Mouse (Mus musculus) hindbrain, embryonic 15.5 days (tissue): Measurements from ENCODE around the gene Usp44. TPM values are rescaled to one million over a fixed set of nuclear protein-coding genes. Genes with fewer than 3 reads are reported as not detected.

Experiments used
- ATAC-seq: fragments of 200-750 bp; cut with Nextera tagmentation; 2 replicates; pipeline ENCODE4 v1.8.0; 2017; ENCODE audit warnings: low read depth, moderate number of reproducible peaks, moderate TSS enrichment; ENCODE audit not compliant: low FRiP score
- H3K27ac ChIP-seq: fragments of 300-500 bp; sonication (generic); replicated peaks from 2 replicates; pipeline ENCODE4 v1.5.1; 2015; ENCODE audit warnings: mild to moderate bottlenecking, inconsistent platforms
- H3K27me3 ChIP-seq: fragments of 300-500 bp; sonication (generic); 2 replicates; pipeline ENCODE4 v1.6.1; 2015; ENCODE audit warnings: control low read depth, inconsistent platforms
- H3K36me3 ChIP-seq: fragments of 300-500 bp; sonication (generic); 2 replicates; pipeline ENCODE4 v1.6.1; 2015; ENCODE audit warnings: control low read depth, inconsistent platforms
- H3K4me1 ChIP-seq: fragments of 300-500 bp; sonication (generic); replicated peaks from 2 replicates; pipeline ENCODE4 v1.6.1; 2015; ENCODE audit warnings: control low read depth, inconsistent platforms
- H3K4me2 ChIP-seq: fragments of 300-500 bp; sonication (generic); 2 replicates; pipeline ENCODE4 v1.6.1; 2015; ENCODE audit warnings: moderate library complexity, mild to moderate bottlenecking, inconsistent platforms
- H3K4me3 ChIP-seq: fragments of 300-500 bp; sonication (generic); 2 replicates; pipeline ENCODE4 v1.5.1; 2015; ENCODE audit warnings: mild to moderate bottlenecking, inconsistent platforms
- H3K9ac ChIP-seq: fragments of 300-500 bp; sonication (generic); 2 replicates; pipeline ENCODE4 v1.6.1; 2015; ENCODE audit warnings: inconsistent platforms
- H3K9me3 ChIP-seq: fragments of 300-500 bp; sonication (generic); 2 replicates; pipeline ENCODE4 v1.6.1; 2016; ENCODE audit warnings: control low read depth, inconsistent platforms
- WGBS: fragments of 180-500 bp; shearing (Covaris S2); methylation state at CpG from one replicate; pipeline ENCODE4 v1.1.7; 2015; 5-methylcytosine and 5-hydroxymethylcytosine counted together
- polyA plus RNA-seq: library from polyadenylated mRNA; unstranded; fragments of >200 nt; fragmentation: Nextera tagmentation; extraction: Ambion mirVana; gene quantifications from 2 replicates; pipeline ENCODE4 v1.2.1, GENCODE M21; 2015

Usp44 gene
- polyA plus RNA-seq, 1 experiment from 2014 or later = 0.43 TPM

DNA sequence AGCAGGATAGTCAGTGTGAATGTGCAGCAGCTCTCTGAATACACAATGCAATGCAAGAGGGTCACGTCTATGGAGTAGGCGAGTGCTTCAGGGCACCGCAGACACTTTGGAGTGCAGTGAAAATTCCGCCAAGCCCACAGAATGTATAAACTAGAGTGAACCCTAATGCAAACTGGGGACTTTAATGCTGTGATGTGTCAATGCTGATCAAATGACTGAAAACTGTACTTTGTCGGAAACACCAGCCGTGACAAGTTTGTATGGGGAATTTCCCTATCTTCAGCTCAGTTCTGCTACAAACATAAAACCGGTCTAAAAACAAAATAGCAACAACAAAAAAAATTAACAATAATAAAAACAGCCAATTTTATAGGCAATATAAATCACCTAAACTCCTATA lies 37.0 kb downstream of the Usp44 start:
- WGBS = 95% methylated on average over 7 of the region's 7 CpGs
- Histone ChIP-seq H3K27me3 (no peaks in the 10 kb centered on the region), H3K4me3 (no peak overlapping the region), H3K27ac (no peak overlapping the region), H3K9me3 (no peaks in the 10 kb centered on the region), H3K9ac (no peak overlapping the region), H3K4me2 (no peak overlapping the region), H3K4me1 (no peaks in the 10 kb centered on the region), H3K36me3 (peaks cover 66% of the 10 kb centered on the region)
- no peak for ATAC-seq

- Histone ChIP-seq H3K4me2 (no peak overlapping the region), H3K9ac (no peak overlapping the region), H3K36me3 (peaks cover 66% of the 10 kb centered on the region), H3K4me3 (no peak overlapping the region), H3K9me3 (no peaks in the 10 kb centered on the region), H3K4me1 (no peaks in the 10 kb centered on the region), H3K27ac (no peak overlapping the region), H3K27me3 (no peaks in the 10 kb centered on the region)
- WGBS = 93% methylated on average over 4 of the region's 4 CpGs
- no peak for ATAC-seq
These were observed 37.5 kb downstream of the Usp44 start for GRCm38 (mm10) chr10:93868886-93869285.

- ATAC-seq = no peak
- Histone ChIP-seq H3K9ac (no peak overlapping the region), H3K4me3 (no peak overlapping the region), H3K4me2 (no peak overlapping the region), H3K4me1 (no peaks in the 10 kb centered on the region), H3K27ac (no peak overlapping the region), H3K27me3 (no peaks in the 10 kb centered on the region), H3K9me3 (no peaks in the 10 kb centered on the region), H3K36me3 (peaks cover 31% of the 10 kb centered on the region)
- 81% methylated on average over 1 of the region's 1 CpGs for WGBS
These were observed 45.4 kb downstream of the Usp44 start for GRCm38 (mm10) chr10:93876772-93877171.

GRCm38 (mm10) chr10:93878732-93879131 lies 47.4 kb downstream of the Usp44 start:
- no peak for ATAC-seq
- H3K27ac ChIP-seq = no peak overlapping the region
- H3K4me2 ChIP-seq = no peak overlapping the region
- WGBS = 90% methylated on average over 4 of the region's 4 CpGs
- no peak overlapping the region for H3K9ac ChIP-seq
- H3K9me3 ChIP-seq = no peaks in the 10 kb centered on the region
- H3K27me3 ChIP-seq = no peaks in the 10 kb centered on the region
- H3K4me1 ChIP-seq = no peaks in the 10 kb centered on the region
- no peak overlapping the region for H3K4me3 ChIP-seq
- peaks cover 25% of the 10 kb centered on the region for H3K36me3 ChIP-seq

DNA sequence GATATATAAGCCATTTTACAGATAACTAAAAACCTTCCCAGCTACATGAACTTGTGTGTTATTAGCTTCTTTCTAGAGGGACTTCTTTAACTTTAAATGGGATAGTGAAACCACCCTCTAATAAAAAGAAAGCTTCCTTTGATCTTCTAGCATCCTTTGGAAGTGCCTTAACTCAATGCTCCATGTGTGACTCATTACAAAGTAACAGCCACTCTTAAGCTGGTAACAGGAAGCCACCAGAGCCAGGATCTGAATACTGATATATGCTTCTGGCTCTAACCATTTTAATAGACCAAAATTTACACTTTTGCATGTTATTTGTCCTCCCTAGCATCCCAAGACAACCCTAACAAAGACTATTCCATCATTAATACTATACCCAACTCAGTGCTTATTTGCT lies 50.6 kb downstream of the Usp44 start:
- peaks cover 43% of the 10 kb centered on the region for H3K36me3 ChIP-seq
- no peak for ATAC-seq

DNA sequence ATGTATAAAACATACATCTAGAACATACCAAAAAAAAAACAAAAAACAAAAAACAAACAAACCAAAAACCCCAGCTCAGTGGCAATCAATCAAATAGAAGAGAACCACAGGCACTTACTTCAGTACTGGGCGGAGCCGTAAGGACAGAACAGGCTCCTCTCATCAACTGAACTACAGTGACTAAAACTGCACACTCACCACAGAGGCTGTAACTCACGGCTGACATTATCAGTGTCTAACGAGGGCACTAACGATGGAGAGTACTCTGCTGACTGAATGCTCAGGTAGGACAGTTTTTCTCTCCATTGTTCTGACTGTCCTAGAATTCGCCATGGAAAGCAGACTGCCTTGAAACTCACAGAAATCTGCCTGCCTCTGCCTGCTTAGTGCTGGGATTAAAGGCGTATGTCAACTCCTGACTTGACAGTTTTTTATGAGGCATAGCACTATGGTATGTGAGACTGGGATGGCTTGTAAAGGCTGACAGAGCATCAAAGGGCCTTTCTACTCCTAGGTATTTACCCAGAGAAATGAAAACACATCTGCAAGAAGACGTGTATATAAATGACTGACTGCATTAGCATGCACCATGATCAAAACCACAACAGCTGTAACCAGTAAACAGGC lies 51.5 kb downstream of the Usp44 start:
- H3K27ac ChIP-seq = no peak overlapping the region
- no peaks in the 10 kb centered on the region for H3K9me3 ChIP-seq
- peaks cover 42% of the 10 kb centered on the region for H3K36me3 ChIP-seq
- no peak overlapping the region for H3K4me3 ChIP-seq
- no peak overlapping the region for H3K9ac ChIP-seq
- WGBS = 87% methylated on average over 8 of the region's 8 CpGs
- no peak for ATAC-seq
- no peaks in the 10 kb centered on the region for H3K27me3 ChIP-seq
- H3K4me2 ChIP-seq = no peak overlapping the region
- H3K4me1 ChIP-seq = peaks cover 4% of the 10 kb centered on the region

More for the DNA sequence above, 50.6 kb downstream of the Usp44 start:
- Histone ChIP-seq H3K9ac (no peak overlapping the region), H3K27ac (no peak overlapping the region), H3K4me3 (no peak overlapping the region), H3K4me2 (no peak overlapping the region), H3K9me3 (no peaks in the 10 kb centered on the region), H3K4me1 (no peaks in the 10 kb centered on the region), H3K27me3 (no peaks in the 10 kb centered on the region)

GRCm38 (mm10) chr10:93885839-93886477 lies 54.6 kb downstream of the Usp44 start:
- Histone ChIP-seq H3K27ac (no peak overlapping the region), H3K4me3 (no peak overlapping the region), H3K4me2 (no peak overlapping the region), H3K9me3 (no peaks in the 10 kb centered on the region), H3K36me3 (peaks cover 27% of the 10 kb centered on the region), H3K4me1 (peaks cover 18% of the 10 kb centered on the region), H3K27me3 (no peaks in the 10 kb centered on the region), H3K9ac (no peak overlapping the region)
- WGBS = 93% methylated on average over 14 of the region's 14 CpGs
- ATAC-seq = no peak

DNA sequence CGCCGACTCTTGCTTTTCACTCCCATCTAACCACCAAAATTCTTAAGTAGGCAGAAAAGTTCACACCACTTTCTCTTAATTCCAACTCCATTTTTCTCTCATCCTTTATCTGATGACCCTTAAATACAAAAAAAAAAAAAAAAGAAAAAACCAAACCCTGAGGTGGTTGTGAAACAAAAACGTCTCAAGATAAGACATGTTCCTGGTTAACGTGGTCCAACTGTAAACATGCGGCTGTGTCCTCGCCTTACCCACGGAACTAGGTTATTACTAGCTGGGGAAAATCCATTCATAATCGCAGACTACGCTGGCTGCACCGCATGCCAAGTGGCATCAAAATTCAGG lies 57.2 kb downstream of the Usp44 start:
- ATAC-seq = no peak

DNA sequence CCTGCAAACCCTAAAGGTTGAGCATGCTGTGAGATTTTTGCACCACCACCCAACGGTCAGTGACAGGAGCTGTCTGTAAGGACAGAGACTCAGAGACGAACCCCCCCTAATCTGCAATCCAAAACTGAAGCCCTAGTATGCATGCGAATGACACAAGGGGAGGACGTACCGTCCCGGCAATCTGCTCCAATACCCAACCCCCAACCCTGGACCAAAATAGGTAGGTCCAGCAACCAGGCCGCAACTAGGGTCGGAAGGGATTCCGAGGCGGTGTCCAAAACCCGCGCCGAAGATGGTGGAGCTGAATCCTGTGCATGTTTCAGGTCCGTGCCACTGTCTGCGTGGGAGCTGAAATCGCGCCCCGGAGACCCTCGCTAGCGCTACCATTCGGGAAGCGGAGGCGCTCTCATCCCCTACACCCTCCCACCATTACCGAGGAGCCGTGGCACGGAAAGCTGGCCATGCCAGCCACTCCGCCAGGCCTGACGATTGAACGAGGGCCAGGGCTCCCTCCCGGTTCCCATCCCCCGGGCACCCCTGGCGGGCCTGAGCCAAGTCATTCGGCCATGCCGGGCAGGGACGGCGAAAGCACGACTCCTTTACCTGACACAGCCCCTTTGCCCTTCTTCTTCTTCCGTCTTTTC lies 57.7 kb downstream of the Usp44 start:
- WGBS = under 1% methylated on average over 38 of the region's 38 CpGs
- Histone ChIP-seq H3K4me1 (peaks cover 18% of the 10 kb centered on the region), H3K27ac (peak overlapping the region; percentile 91), H3K36me3 (peaks cover 26% of the 10 kb centered on the region), H3K27me3 (no peaks in the 10 kb centered on the region), H3K9ac (peak overlapping the region; percentile 96), H3K4me3 (peak overlapping the region; percentile 84), H3K9me3 (no peaks in the 10 kb centered on the region), H3K4me2 (peak overlapping the region; percentile 77)
- ATAC-seq = peak; percentile 74

More for the DNA sequence above, 57.2 kb downstream of the Usp44 start:
- no peaks in the 10 kb centered on the region for H3K27me3 ChIP-seq
- peak overlapping the region; percentile 96 for H3K9ac ChIP-seq
- H3K4me3 ChIP-seq = peak overlapping the region; percentile 84
- H3K4me1 ChIP-seq = peaks cover 18% of the 10 kb centered on the region
- H3K9me3 ChIP-seq = no peaks in the 10 kb centered on the region
- H3K36me3 ChIP-seq = peaks cover 27% of the 10 kb centered on the region
- peak overlapping the region; percentile 91 for H3K27ac ChIP-seq
- H3K4me2 ChIP-seq = peak overlapping the region; percentile 77
- WGBS = 14% methylated on average over 10 of the region's 10 CpGs

GRCm38 (mm10) chr10:93889579-93889950 lies 58.2 kb downstream of the Usp44 start:
- Histone ChIP-seq H3K9ac (peak overlapping the region; percentile 96), H3K4me1 (peaks cover 18% of the 10 kb centered on the region), H3K9me3 (no peaks in the 10 kb centered on the region), H3K36me3 (peaks cover 20% of the 10 kb centered on the region), H3K27me3 (no peaks in the 10 kb centered on the region), H3K27ac (peak overlapping the region; percentile 91), H3K4me3 (peak overlapping the region; percentile 84), H3K4me2 (peak overlapping the region; percentile 77)
- peak; percentile 99 for ATAC-seq
- under 1% methylated on average over 22 of the region's 30 CpGs for WGBS

GRCm38 (mm10) chr10:93889976-93890375 lies 58.6 kb downstream of the Usp44 start:
- Histone ChIP-seq H3K9ac (peak overlapping the region; percentile 96), H3K4me3 (peak overlapping the region; percentile 84), H3K4me2 (peak overlapping the region; percentile 77), H3K27ac (peak overlapping the region; percentile 91), H3K4me1 (peaks cover 18% of the 10 kb centered on the region), H3K27me3 (no peaks in the 10 kb centered on the region), H3K36me3 (peaks cover 16% of the 10 kb centered on the region), H3K9me3 (no peaks in the 10 kb centered on the region)
- no peak for ATAC-seq
- WGBS = under 1% methylated on average over 22 of the region's 22 CpGs

- no peaks in the 10 kb centered on the region for H3K9me3 ChIP-seq
- ATAC-seq = no peak
- peaks cover 18% of the 10 kb centered on the region for H3K4me1 ChIP-seq
- 68% methylated on average over 4 of the region's 4 CpGs for WGBS
- H3K4me2 ChIP-seq = peak overlapping the region; percentile 77
- H3K9ac ChIP-seq = 0 out of 2 replicates have a peak overlapping the region, but pooled peaks have one; percentile 96
- H3K27me3 ChIP-seq = no peaks in the 10 kb centered on the region
- peak overlapping the region; percentile 84 for H3K4me3 ChIP-seq
- H3K27ac ChIP-seq = peak overlapping the region; percentile 91
- H3K36me3 ChIP-seq = peaks cover 12% of the 10 kb centered on the region
These were observed 59.2 kb downstream of the Usp44 start for GRCm38 (mm10) chr10:93890565-93890964.
